ENCODE assay signal across 15 mouse cellular contexts in the genomic region with DNA sequence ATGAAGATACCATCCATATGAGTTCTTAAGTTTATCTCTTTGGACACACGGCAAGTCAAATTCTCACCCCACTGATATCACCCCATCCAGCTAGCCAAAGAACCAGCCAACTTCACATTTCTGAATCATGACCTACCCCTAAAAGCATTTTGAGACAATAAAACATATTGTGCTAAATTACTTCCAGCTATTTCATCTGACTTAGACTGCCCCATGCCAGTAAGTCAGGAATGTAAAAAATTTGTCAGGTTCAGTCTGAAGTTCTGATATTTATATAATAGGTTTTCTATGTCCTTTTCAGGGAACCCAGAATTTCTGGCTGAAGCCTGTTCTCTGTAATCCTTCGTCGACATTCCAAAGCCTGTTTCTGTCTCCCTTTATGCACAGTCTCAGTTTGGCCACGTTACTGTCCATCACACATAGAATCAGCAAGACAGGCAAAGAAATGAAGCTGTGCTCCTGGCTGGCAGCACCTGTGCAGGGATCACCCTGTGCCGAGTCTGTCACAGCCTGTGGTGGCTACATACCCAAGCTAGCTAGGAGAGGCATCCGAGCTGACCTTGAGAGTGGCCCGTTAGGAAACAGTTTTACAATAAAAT.
A peak's percentile ranks its signal among the peaks of the same experiment; 100 is the strongest.
DNase-seq lines count a peak whose midpoint lies in the region; ATAC-seq and TF ChIP-seq lines count a peak whose summit lies in the region.
"Had no signal": no experiment of that assay in that cellular context is flagged by ENCODE, and none has a peak within 500 bp of the region (broad histone marks: within the 10 kb centered on the region; RNA-seq: fewer than 3 reads in every experiment).

No protein-coding gene starts in this region.

- H3K4me2 ChIP-seq in hindbrain, embryonic 12.5 days (replicated peaks) = no peak overlapping the region
- no peak overlapping the region for H3K4me2 ChIP-seq in hindbrain, embryonic 14.5 days (replicated peaks)
- H3K4me2 ChIP-seq in lung, embryonic 15.5 days = no peak overlapping the region
- H3K4me2 ChIP-seq in limb, embryonic 13.5 days (replicated peaks) = no peak overlapping the region; the same call in 1 of the 2 replicates

- WGBS in hindbrain, embryonic 12.5 days = 83% methylated on average over 7 of the region's 7 CpGs
- WGBS in hindbrain, embryonic 14.5 days = 82% methylated on average over 7 of the region's 7 CpGs
- WGBS in lung, embryonic 15.5 days = 59% methylated on average over 7 of the region's 7 CpGs
- 61% methylated on average over 7 of the region's 7 CpGs for WGBS in lung, adult 2 months
- WGBS in limb, embryonic 13.5 days = 53% methylated on average over 7 of the region's 7 CpGs

- H3K4me3 ChIP-seq in hindbrain, embryonic 12.5 days = no peak overlapping the region
- H3K4me3 ChIP-seq in hindbrain, embryonic 14.5 days (replicated peaks; ENCODE audit: low read length) = no peak overlapping the region
- H3K4me3 ChIP-seq in lung, embryonic 15.5 days = no peak overlapping the region
- no peak overlapping the region for H3K4me3 ChIP-seq in lung, adult 2 months (replicated peaks; ENCODE audit: extremely low read depth, low read depth, low read length)
- H3K4me3 ChIP-seq in limb, embryonic 13.5 days = no peak overlapping the region
- H3K4me3 ChIP-seq: erythroblast, embryonic 14.5 days; myocyte had no signal

- peaks cover 18% of the 10 kb centered on the region for H3K4me1 ChIP-seq in hindbrain, embryonic 12.5 days
- peaks cover 8% of the 10 kb centered on the region for H3K4me1 ChIP-seq in hindbrain, embryonic 14.5 days (replicated peaks; ENCODE audit: control insufficient read depth, insufficient read depth, low read length)
- H3K4me1 ChIP-seq in lung, embryonic 15.5 days = peaks cover 9% of the 10 kb centered on the region; the same call in 1 of the 2 replicates
- peaks cover 17% of the 10 kb centered on the region for H3K4me1 ChIP-seq in lung, adult 2 months (ENCODE audit: control insufficient read depth, insufficient read depth, low read length)
- peaks cover 29% of the 10 kb centered on the region for H3K4me1 ChIP-seq in limb, embryonic 13.5 days

- TF ChIP-seq POLR2A in lung, adult 2 months (IDR thresholded peaks at IDR 0.05; ENCODE audit: borderline replicate concordance, extremely low read depth, low read depth, low read length) = no peak

- H3K9me3 ChIP-seq in hindbrain, embryonic 12.5 days (replicated peaks) = no peaks in the 10 kb centered on the region
- H3K9me3 ChIP-seq in hindbrain, embryonic 14.5 days (ENCODE audit: control insufficient read depth, low read length) = no peaks in the 10 kb centered on the region
- H3K9me3 ChIP-seq in lung, embryonic 15.5 days = no peaks in the 10 kb centered on the region
- H3K9me3 ChIP-seq in limb, embryonic 13.5 days = no peaks in the 10 kb centered on the region

- H3K27ac ChIP-seq in hindbrain, embryonic 12.5 days = no peak overlapping the region
- H3K27ac ChIP-seq in hindbrain, embryonic 14.5 days = no peak overlapping the region
- peak overlapping the region; percentile 37; the same call in 1 of the 2 replicates for H3K27ac ChIP-seq in lung, embryonic 15.5 days
- peak overlapping the region; percentile 75; the same call in 1 of the 2 replicates for H3K27ac ChIP-seq in limb, embryonic 13.5 days
- H3K27ac ChIP-seq: macrophage had no signal

- 0 out of 2 replicates have a peak, but pooled peaks have one; percentile 23 for ATAC-seq in hindbrain, embryonic 12.5 days (ENCODE audit: low FRiP score)
- ATAC-seq in hindbrain, embryonic 14.5 days (ENCODE audit: low FRiP score) = no peak
- no peak for ATAC-seq in lung, embryonic 15.5 days (ENCODE audit: borderline replicate concordance, extremely low read depth, low FRiP score, low TSS enrichment)
- ATAC-seq in limb, embryonic 13.5 days (ENCODE audit: low FRiP score, low read depth) = peak; percentile 46; the same call in 1 of the 2 replicates
- ATAC-seq: CD4-positive, CD25-positive, alpha-beta regulatory T cell, adult 4 months had no signal

- H3K36me3 ChIP-seq in hindbrain, embryonic 12.5 days = peaks cover 4% of the 10 kb centered on the region; the same call in 1 of the 2 replicates
- peaks cover 5% of the 10 kb centered on the region for H3K36me3 ChIP-seq in hindbrain, embryonic 14.5 days (replicated peaks; ENCODE audit: control insufficient read depth, insufficient read depth)
- peaks cover 5% of the 10 kb centered on the region; the same call in 1 of the 2 replicates for H3K36me3 ChIP-seq in lung, embryonic 15.5 days
- peaks cover 8% of the 10 kb centered on the region for H3K36me3 ChIP-seq in limb, embryonic 13.5 days

- no peak for TF ChIP-seq CTCF in lung, adult 2 months (IDR thresholded peaks at IDR 0.05; ENCODE audit: insufficient read depth, low read length)

- no peak for DNase-seq in hindbrain, embryonic 14.5 days (ENCODE audit: low spot score)
- DNase-seq in lung, adult 2 months = no peak
- peak; percentile 52 for DNase-seq in NIH3T3 (ENCODE audit: low read depth)
- DNase-seq in heart, adult 8-10 months (ENCODE audit: low spot score) = no peak
- no peak for DNase-seq in right cerebral cortex, postnatal 36 days (ENCODE audit: low spot score in 2 of 2)
- DNase-seq: kidney, postnatal 25 days; left cerebral cortex, postnatal 4 days; right cerebral cortex, postnatal 4 days had no signal

- no peak overlapping the region for H3K9ac ChIP-seq in hindbrain, embryonic 12.5 days
- no peak overlapping the region for H3K9ac ChIP-seq in hindbrain, embryonic 14.5 days
- no peak overlapping the region for H3K9ac ChIP-seq in lung, embryonic 15.5 days
- no peak overlapping the region for H3K9ac ChIP-seq in limb, embryonic 13.5 days

- no peaks in the 10 kb centered on the region for H3K27me3 ChIP-seq in hindbrain, embryonic 12.5 days
- H3K27me3 ChIP-seq in hindbrain, embryonic 14.5 days (ENCODE audit: control insufficient read depth, insufficient read depth, low read length) = no peaks in the 10 kb centered on the region
- no peaks in the 10 kb centered on the region for H3K27me3 ChIP-seq in lung, embryonic 15.5 days
- H3K27me3 ChIP-seq in limb, embryonic 13.5 days = no peaks in the 10 kb centered on the region

Comparison
In these comparisons a context has a peak if more than half of its experiments do, and no peak if none do; other contexts are left out.
1. ATAC-seq: peak in hindbrain, embryonic 12.5 days (single experiment) and limb, embryonic 13.5 days (single experiment); none in hindbrain, embryonic 14.5 days (single experiment) and lung, embryonic 15.5 days (single experiment).
2. H3K27ac ChIP-seq: peak in lung, embryonic 15.5 days (single experiment) and limb, embryonic 13.5 days (single experiment); none in hindbrain, embryonic 12.5 days (single experiment) and hindbrain, embryonic 14.5 days (single experiment).